22 mouse cellular contexts compared by ENCODE assay signal in genomic region chr6:52507946-52508345, GRCm38 (mm10).
DNase-seq lines count a peak whose midpoint lies in the region; ATAC-seq and TF ChIP-seq lines count a peak whose summit lies in the region.
"Had no signal": no experiment of that assay in that cellular context is flagged by ENCODE, and none has a peak within 500 bp of the region (broad histone marks: within the 10 kb centered on the region; RNA-seq: fewer than 3 reads in every experiment).

No protein-coding gene starts in this region.

- H3K9ac ChIP-seq in lung, embryonic 16.5 days (ENCODE audit: low read length): no peak overlapping the region
- H3K9ac ChIP-seq: embryonic facial prominence, embryonic 12.5 days; forebrain, embryonic 13.5 days; forebrain, embryonic 15.5 days; forebrain, postnatal 0 days had no signal

- no peak overlapping the region for H3K4me2 ChIP-seq in lung, embryonic 16.5 days (ENCODE audit: low read depth, low read length)
- H3K4me2 ChIP-seq: embryonic facial prominence, embryonic 12.5 days; forebrain, embryonic 13.5 days; forebrain, embryonic 15.5 days had no signal

- no peak for DNase-seq in gastrocnemius, adult 2 months
- no peak for DNase-seq in gastrocnemius, adult 18-20 months (ENCODE audit: low spot score)
- no peak for DNase-seq in lung, postnatal 25 days (ENCODE audit: low spot score)
- DNase-seq in lung, postnatal 36 days: peak; percentile 26
- DNase-seq in lung, adult 2 months: no peak
- DNase-seq: adrenal gland, adult 8-10 months; adrenal gland, postnatal 36 days; B cell, adult 2 months; cerebellum, adult 11-12 months; cerebellum, adult 9-10 months; cerebellum, postnatal 25 days had no signal

- 63% methylated on average over 7 of the region's 7 CpGs for WGBS in lung, embryonic 16.5 days
- 60% methylated on average over 7 of the region's 7 CpGs for WGBS in lung, adult 2 months

- H3K4me1 ChIP-seq in lung, embryonic 16.5 days (replicated peaks; ENCODE audit: control insufficient read depth, insufficient read depth, low read length): no peaks in the 10 kb centered on the region
- no peaks in the 10 kb centered on the region; the same call in none of the 2 replicates for H3K4me1 ChIP-seq in lung, adult 2 months (ENCODE audit: control insufficient read depth, insufficient read depth, low read length)
- H3K4me1 ChIP-seq: embryonic facial prominence, embryonic 12.5 days had no signal

- H3K36me3 ChIP-seq in lung, embryonic 16.5 days (ENCODE audit: control insufficient read depth, insufficient read depth, low read length): no peaks in the 10 kb centered on the region
- H3K36me3 ChIP-seq: embryonic facial prominence, embryonic 10.5 days; embryonic facial prominence, embryonic 12.5 days; forebrain, embryonic 15.5 days; G1E had no signal

- H3K27ac ChIP-seq in gastrocnemius, adult 2 months: peak overlapping the region; percentile 85
- H3K27ac ChIP-seq in lung, embryonic 16.5 days (ENCODE audit: low read length): no peak overlapping the region
- H3K27ac ChIP-seq: embryonic facial prominence, embryonic 10.5 days; embryonic facial prominence, embryonic 12.5 days; forebrain, embryonic 13.5 days; forebrain, embryonic 15.5 days had no signal

- intact Hi-C loops in gastrocnemius, adult 2 months (cut with DNase I): loop anchor here (5.0 kb wide), 1 partner anchor 66 kb away; no protein-coding TSS in a partner anchor

- no peak for TF ChIP-seq POLR2A in lung, adult 2 months (IDR thresholded peaks at IDR 0.05; ENCODE audit: borderline replicate concordance, extremely low read depth, low read depth, low read length)

- no peak overlapping the region for H3K4me3 ChIP-seq in gastrocnemius, adult 2 months
- H3K4me3 ChIP-seq in lung, embryonic 16.5 days (ENCODE audit: low read length): no peak overlapping the region
- H3K4me3 ChIP-seq in lung, adult 2 months (replicated peaks; ENCODE audit: extremely low read depth, low read depth, low read length): no peak overlapping the region
- H3K4me3 ChIP-seq: embryonic facial prominence, embryonic 10.5 days; embryonic facial prominence, embryonic 12.5 days; forebrain, embryonic 13.5 days; forebrain, embryonic 15.5 days had no signal

- TF ChIP-seq CTCF in gastrocnemius, adult 2 months (IDR thresholded peaks at IDR 0.05): no peak
- TF ChIP-seq CTCF in lung, adult 2 months (IDR thresholded peaks at IDR 0.05; ENCODE audit: insufficient read depth, low read length): no peak

- H3K27me3 ChIP-seq in lung, embryonic 16.5 days (ENCODE audit: control insufficient read depth, insufficient read depth, low read depth, low read length): no peaks in the 10 kb centered on the region
- H3K27me3 ChIP-seq: CH12.LX; embryonic facial prominence, embryonic 12.5 days; forebrain, embryonic 13.5 days; forebrain, embryonic 15.5 days; Patski had no signal

- 0 out of 2 replicates have a peak, but pooled peaks have one; percentile 12 for ATAC-seq in lung, embryonic 16.5 days (ENCODE audit: low read depth)
- ATAC-seq: activated CD4-positive, CD25-positive, alpha-beta regulatory T cell, adult 4 months; CD4-positive, CD25-positive, alpha-beta regulatory T cell, adult 4 months; forebrain, embryonic 13.5 days; Patski had no signal

- no peaks in the 10 kb centered on the region for H3K9me3 ChIP-seq in lung, embryonic 16.5 days (ENCODE audit: control insufficient read depth, low read length)
- H3K9me3 ChIP-seq: embryonic facial prominence, embryonic 10.5 days; embryonic facial prominence, embryonic 12.5 days; forebrain, embryonic 13.5 days; forebrain, embryonic 15.5 days; G1E had no signal
